Mouse (Mus musculus) myocyte (in vitro differentiated cells): ENCODE results near the gene Dip2c. TPM values are rescaled to one million over a fixed set of nuclear protein-coding genes. Genes with fewer than 3 reads are reported as not detected.
A peak's percentile ranks its signal among the peaks of the same experiment; 100 is the strongest.

Experiments used
- H3K27me3 ChIP-seq: one replicate; pipeline ENCODE4 v1.6.1; 2011; ENCODE audit not compliant: control insufficient read depth, insufficient read depth, insufficient read length
- H3K36me3 ChIP-seq: one replicate; pipeline ENCODE4 v1.6.1; 2011; ENCODE audit not compliant: control insufficient read depth, insufficient read depth
- H3K4me2 ChIP-seq: one replicate; pipeline ENCODE4 v1.6.1; 2011; ENCODE audit warnings: low read depth, control low read depth
- H3K4me3 ChIP-seq: one replicate; pipeline ENCODE4 v1.5.1; 2011; ENCODE audit warnings: mild to moderate bottlenecking, control low read depth, moderate library complexity
- H3K79me2 ChIP-seq: one replicate; pipeline ENCODE4 v1.6.1; 2011; ENCODE audit not compliant: control insufficient read depth, insufficient read depth
- H3ac ChIP-seq: one replicate; pipeline ENCODE4 v1.6.1; 2011; ENCODE audit not compliant: control insufficient read depth, insufficient read length
- CEBPB ChIP-seq: IDR thresholded peaks from 2 replicates; pipeline ENCODE4 v1.6.1; 2011; ENCODE audit warnings: mild to moderate bottlenecking, moderate library complexity; ENCODE audit not compliant: poor library complexity, insufficient read depth, severe bottlenecking
- E2F4 ChIP-seq: IDR thresholded peaks from one replicate; pipeline ENCODE4 v1.6.1; 2011; ENCODE audit warnings: mild to moderate bottlenecking, control low read depth, moderate library complexity; ENCODE audit not compliant: insufficient read depth
- MAX ChIP-seq: IDR thresholded peaks from one replicate; pipeline ENCODE4 v1.6.1; 2011; ENCODE audit warnings: low read depth, mild to moderate bottlenecking, control low read depth
- MYOD1 ChIP-seq, 3 experiments: IDR thresholded peaks; one replicate each; pipeline ENCODE4 v1.6.1; 2011; ENCODE audit warnings: control low read depth in 2 of 3, low read depth in 2 of 3, mild to moderate bottlenecking in 2 of 3, moderate library complexity in 1 of 3; ENCODE audit not compliant: insufficient read length in 2 of 3, control insufficient read depth in 1 of 3
- MYOG ChIP-seq, 3 experiments: IDR thresholded peaks; one replicate each; pipeline ENCODE4 v1.6.1; 2011; ENCODE audit warnings: control low read depth in 2 of 3, low read depth in 2 of 3, mild to moderate bottlenecking in 2 of 3; ENCODE audit not compliant: insufficient read length in 2 of 3, control insufficient read depth in 1 of 3, insufficient read depth in 1 of 3
- POLR2A ChIP-seq: IDR thresholded peaks from one replicate; pipeline ENCODE4 v1.6.1; 2011; ENCODE audit warnings: low read depth, mild to moderate bottlenecking, control low read depth, moderate library complexity; ENCODE audit not compliant: insufficient read length
- POLR2AphosphoS2 ChIP-seq: IDR thresholded peaks from one replicate; pipeline ENCODE4 v1.6.1; 2011; ENCODE audit warnings: low read depth, control low read depth; ENCODE audit not compliant: insufficient read length
- REST ChIP-seq: IDR thresholded peaks from one replicate; pipeline ENCODE4 v1.6.1; 2011; ENCODE audit warnings: mild to moderate bottlenecking, control low read depth, moderate library complexity; ENCODE audit not compliant: insufficient read depth, insufficient read length
- SRF ChIP-seq: IDR thresholded peaks from one replicate; pipeline ENCODE4 v1.6.1; 2011; ENCODE audit warnings: low read depth; ENCODE audit not compliant: control insufficient read depth, insufficient read length
- TCF12 ChIP-seq: IDR thresholded peaks from one replicate; pipeline ENCODE4 v1.6.1; 2011; ENCODE audit warnings: mild to moderate bottlenecking, control low read depth; ENCODE audit not compliant: poor library complexity, insufficient read depth, severe bottlenecking
- TCF3 ChIP-seq: IDR thresholded peaks from one replicate; pipeline ENCODE4 v1.6.1; 2011; ENCODE audit warnings: low read depth, control low read depth; ENCODE audit not compliant: insufficient read length
- USF1 ChIP-seq: IDR thresholded peaks from one replicate; pipeline ENCODE4 v1.6.1; 2011; ENCODE audit warnings: low read depth, mild to moderate bottlenecking, control low read depth, moderate library complexity
- polyA plus RNA-seq: library from polyadenylated mRNA; unstranded; fragments of >200 nt; fragmentation: generic; extraction: Trizol; gene quantifications from one replicate; pipeline ENCODE4 v1.2.1, GENCODE M21; 2012; ENCODE audit warnings: missing spikeins

Dip2c gene
- polyA plus RNA-seq, 1 experiment = 17.8 TPM

DNA sequence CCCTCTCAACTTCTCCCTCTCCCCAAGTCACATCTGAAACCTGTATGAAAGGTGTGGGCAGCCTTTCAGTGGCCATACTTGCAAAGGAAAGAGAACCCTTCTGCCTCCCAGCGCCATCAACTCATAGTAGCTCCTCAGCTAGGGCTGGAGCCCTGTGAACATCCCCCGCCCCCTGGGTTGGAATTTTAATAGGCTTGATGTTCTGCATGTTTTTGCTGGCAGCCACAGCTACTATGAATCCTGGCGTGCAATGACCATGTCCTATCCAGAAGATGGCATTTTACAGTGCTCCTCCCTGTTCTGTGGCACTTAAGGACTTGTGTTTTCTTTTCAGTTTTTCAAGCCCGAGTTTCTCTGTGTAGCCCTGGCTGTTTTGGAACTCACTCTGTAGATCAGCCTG, 166.7 kb downstream of the Dip2c start:
- Histone ChIP-seq H3ac (no peak overlapping the region), H3K79me2 (peaks cover 4% of the 10 kb centered on the region), H3K4me3 (no peak overlapping the region), H3K36me3 (no peaks in the 10 kb centered on the region), H3K27me3 (no peaks in the 10 kb centered on the region), H3K4me2 (no peak overlapping the region)
- TF ChIP-seq POLR2AphosphoS2 (no peak), REST (no peak), CEBPB (no peak), MYOD1 (IDR thresholded peaks at IDR 0.05; ENCODE audit: control insufficient read depth in 1 of 3, insufficient read length in 2 of 3, low read depth in 2 of 3) (no peak), USF1 (no peak), TCF3 (no peak), SRF (no peak)

DNA sequence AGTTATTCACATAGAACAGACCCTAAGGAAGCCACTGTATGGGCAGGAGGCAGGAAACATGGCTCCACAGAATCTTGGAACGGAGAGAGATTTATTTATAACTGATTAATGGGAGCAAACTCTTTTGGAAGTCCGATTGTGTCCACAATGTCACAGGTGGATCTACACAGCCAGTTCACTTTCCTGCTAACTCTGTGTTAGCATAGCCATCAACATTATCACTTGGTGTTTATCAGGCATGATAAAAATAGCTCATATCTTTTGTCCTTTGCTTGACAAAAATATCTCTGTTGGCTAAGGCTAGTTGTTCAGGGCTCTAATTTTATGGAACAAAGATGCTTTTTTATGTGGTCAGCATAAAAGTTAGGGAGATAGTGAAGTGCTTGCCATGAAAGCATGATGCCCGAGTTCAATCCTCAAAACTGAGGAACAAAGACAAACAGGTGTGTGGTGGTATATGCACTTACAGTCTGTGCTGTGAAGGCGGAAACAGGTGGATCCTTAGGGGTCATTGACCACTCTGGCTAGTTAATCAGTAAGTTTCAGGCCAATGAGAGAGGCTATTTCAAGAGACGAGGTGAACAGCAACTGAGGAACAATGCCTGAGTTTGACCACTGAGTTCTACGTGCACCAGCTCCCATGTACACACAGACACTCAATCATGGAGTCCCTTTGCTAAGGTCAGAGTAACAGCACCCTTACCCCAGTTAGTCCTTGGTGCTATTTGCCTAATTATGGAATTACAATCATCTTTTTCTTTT, 169.4 kb downstream of the Dip2c start:
- H3K4me3 ChIP-seq = no peak overlapping the region
- peak overlapping the region; percentile 24 for H3K4me2 ChIP-seq
- peaks cover 8% of the 10 kb centered on the region for H3K79me2 ChIP-seq
- no peak for TF ChIP-seq MYOG (IDR thresholded peaks at IDR 0.05; ENCODE audit: control insufficient read depth in 1 of 3, insufficient read depth in 1 of 3, insufficient read length in 2 of 3, low read depth in 2 of 3)
- no peak for TF ChIP-seq POLR2A
- TF ChIP-seq MAX = no peak
- TF ChIP-seq MYOD1 (IDR thresholded peaks at IDR 0.05; ENCODE audit: control insufficient read depth in 1 of 3, insufficient read length in 2 of 3, low read depth in 2 of 3) = peak in 1 of 3 experiments; percentile 67
- TF ChIP-seq TCF12 = no peak
- no peak for TF ChIP-seq CEBPB
- TF ChIP-seq E2F4 = no peak
- TF ChIP-seq REST = no peak
- H3K27me3 ChIP-seq = no peaks in the 10 kb centered on the region
- H3K36me3 ChIP-seq = no peaks in the 10 kb centered on the region
- H3ac ChIP-seq = no peak overlapping the region

DNA sequence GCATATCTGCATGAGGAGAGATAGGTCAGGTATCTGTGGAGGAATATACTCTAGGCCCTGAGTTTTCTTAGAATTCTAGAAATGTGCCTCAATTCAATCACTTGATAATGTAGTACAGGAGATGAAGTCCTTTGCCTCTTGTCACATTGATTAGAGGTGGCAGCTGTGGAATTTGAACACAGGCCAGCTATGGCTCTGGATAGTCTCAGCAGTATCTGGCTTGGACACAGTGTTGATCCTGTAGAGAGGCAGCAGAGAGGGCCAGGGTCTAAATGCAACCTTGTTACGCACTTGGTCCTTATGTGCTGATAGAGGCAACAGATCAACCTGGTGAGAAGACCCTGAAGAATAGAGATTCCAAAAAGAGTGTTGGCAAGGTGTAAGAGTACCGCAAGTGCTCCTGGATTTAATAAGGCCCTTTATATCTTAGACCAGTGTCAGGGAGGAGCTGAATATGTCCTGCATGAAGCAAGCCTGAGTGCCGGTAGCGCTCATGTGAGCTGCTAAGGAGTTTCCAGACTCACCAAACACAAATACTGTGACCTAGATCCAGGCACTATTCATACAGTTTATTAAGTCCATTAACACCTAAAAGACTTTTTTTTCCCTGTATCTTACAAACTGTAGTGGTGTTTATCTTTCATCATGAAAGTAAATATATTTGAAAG, 170.3 kb downstream of the Dip2c start:
- peaks cover 17% of the 10 kb centered on the region for H3K79me2 ChIP-seq
- no peak overlapping the region for H3ac ChIP-seq
- no peaks in the 10 kb centered on the region for H3K36me3 ChIP-seq
- no peak overlapping the region for H3K4me3 ChIP-seq
- no peaks in the 10 kb centered on the region for H3K27me3 ChIP-seq
- TF ChIP-seq MAX = no peak
- no peak for TF ChIP-seq CEBPB
- no peak for TF ChIP-seq REST
- no peak for TF ChIP-seq POLR2AphosphoS2
- no peak for TF ChIP-seq E2F4
- TF ChIP-seq SRF = no peak
- peak; percentile 63 to 88 (median 86) for TF ChIP-seq MYOD1 (IDR thresholded peaks at IDR 0.05; ENCODE audit: control insufficient read depth in 1 of 3, insufficient read length in 2 of 3, low read depth in 2 of 3)
- no peak for TF ChIP-seq TCF3
- no peak for TF ChIP-seq TCF12
- no peak for TF ChIP-seq POLR2A
- TF ChIP-seq MYOG (IDR thresholded peaks at IDR 0.05; ENCODE audit: control insufficient read depth in 1 of 3, insufficient read depth in 1 of 3, insufficient read length in 2 of 3, low read depth in 2 of 3) = peak in 1 of 3 experiments; percentile 19
- TF ChIP-seq USF1 = no peak
- H3K4me2 ChIP-seq = no peak overlapping the region

DNA sequence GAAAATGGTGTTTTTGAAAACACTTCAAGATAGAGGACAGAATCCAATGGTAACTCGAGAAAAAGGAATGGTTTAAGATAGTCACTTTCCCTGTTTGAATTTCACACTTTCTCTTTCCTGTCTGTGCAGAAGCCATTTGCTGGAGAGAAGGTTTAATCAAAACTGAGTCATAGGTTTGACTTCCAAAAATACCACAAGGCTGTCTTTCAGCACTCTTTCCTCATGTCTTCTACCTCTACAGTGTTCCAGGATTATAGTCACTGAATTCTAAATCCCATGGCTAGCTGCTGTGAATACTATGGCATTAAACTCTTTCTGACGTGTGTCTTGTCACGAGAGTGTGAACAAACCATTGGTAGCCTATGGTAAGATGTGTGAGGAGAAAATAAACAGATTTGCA, 173.9 kb downstream of the Dip2c start:
- peak; percentile 71 for TF ChIP-seq CEBPB
- TF ChIP-seq MYOG (IDR thresholded peaks at IDR 0.05; ENCODE audit: control insufficient read depth in 1 of 3, insufficient read depth in 1 of 3, insufficient read length in 2 of 3, low read depth in 2 of 3) = no peak
- no peak for TF ChIP-seq USF1
- no peak for TF ChIP-seq POLR2A
- no peak for TF ChIP-seq TCF12
- TF ChIP-seq POLR2AphosphoS2 = no peak
- TF ChIP-seq REST = no peak
- Histone ChIP-seq H3K4me3 (no peak overlapping the region), H3K27me3 (no peaks in the 10 kb centered on the region), H3K79me2 (peaks cover 35% of the 10 kb centered on the region), H3K36me3 (no peaks in the 10 kb centered on the region), H3ac (no peak overlapping the region), H3K4me2 (peak overlapping the region; percentile 73)

DNA sequence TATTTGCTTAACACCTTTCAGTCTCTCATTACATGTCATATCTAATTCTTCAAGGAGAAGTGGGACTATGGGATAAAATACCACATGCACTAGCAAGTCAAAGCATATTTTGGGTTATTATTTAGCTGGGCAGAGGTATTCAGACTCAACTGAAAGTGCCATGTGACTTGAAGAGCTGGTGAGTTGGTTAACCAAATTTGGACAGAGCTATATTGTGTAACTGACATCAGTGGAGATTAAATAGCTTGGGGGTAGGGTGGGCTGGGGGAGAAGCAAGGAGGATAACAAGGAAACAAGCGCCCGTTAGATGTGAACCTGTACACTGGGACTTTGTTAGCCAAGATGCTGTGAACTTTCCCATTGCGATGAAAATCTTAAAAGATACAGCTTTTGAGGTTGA, 175.6 kb downstream of the Dip2c start:
- no peaks in the 10 kb centered on the region for H3K36me3 ChIP-seq
- TF ChIP-seq MYOG (IDR thresholded peaks at IDR 0.05; ENCODE audit: control insufficient read depth in 1 of 3, insufficient read depth in 1 of 3, insufficient read length in 2 of 3, low read depth in 2 of 3) (no peak), USF1 (peak; percentile 52), POLR2A (no peak), E2F4 (no peak)
- no peak overlapping the region for H3K4me3 ChIP-seq
- H3ac ChIP-seq = no peak overlapping the region
- no peaks in the 10 kb centered on the region for H3K27me3 ChIP-seq
- H3K79me2 ChIP-seq = peaks cover 35% of the 10 kb centered on the region
- H3K4me2 ChIP-seq = no peak overlapping the region
